Mouse (Mus musculus): ENCODE data around the gene Shisa4. TPM values are rescaled to one million over a fixed set of nuclear protein-coding genes. Genes with fewer than 3 reads are reported as not detected.
A peak's percentile ranks its signal among the peaks of the same experiment; 100 is the strongest.

Gene Shisa4
- polyA plus RNA-seq, 1 experiment from 2014 or later: 39.6 TPM

DNA sequence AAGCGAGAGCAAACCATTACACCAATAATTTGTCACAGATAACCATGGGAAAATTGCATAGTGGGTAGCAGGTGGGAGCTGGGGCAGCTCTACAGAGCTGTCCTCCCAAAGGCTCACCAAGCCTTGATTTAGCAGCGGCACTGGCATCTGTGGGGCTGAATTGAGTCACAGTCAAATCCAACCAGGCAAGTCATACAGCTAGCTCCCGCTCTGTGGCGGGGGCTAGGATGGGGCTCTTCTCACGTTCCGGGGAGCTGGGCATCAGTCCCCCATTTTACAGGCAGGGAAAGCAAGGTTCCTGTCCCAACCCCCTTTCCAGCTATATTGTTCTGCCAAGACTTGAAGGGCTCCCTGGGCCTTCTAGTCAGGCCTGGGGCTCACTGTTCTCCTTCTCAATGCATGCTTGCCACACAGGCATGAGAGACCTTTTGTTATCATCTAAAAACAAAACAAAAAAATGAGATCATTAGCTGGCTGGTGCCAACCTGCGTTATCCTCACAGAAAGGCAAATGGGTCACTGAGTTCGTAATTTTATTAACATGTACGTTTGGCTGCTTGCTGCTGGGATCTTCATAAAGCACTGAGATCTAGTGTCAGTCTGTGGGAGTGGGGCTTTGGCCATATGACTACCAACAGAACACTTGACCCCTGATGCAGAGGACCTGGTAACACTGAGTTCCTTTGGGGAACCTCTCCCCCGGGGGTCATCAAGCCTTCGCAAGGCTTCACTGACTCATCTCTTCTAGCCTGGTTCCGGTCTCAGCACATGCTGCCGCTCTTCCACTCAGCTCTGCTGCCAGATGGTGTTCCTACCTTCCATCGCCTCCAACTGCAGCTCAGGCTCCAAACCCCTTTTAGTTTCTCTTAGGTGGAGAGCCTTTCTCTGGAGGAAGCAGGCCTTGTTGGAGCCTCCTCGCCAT is 5.3 kb upstream of the Shisa4 start:
- peaks cover 36% of the 10 kb centered on the region for H3K36me3 ChIP-seq
- H3K4me3 ChIP-seq: no peak overlapping the region
- WGBS: 72% methylated on average over 15 of the region's 15 CpGs
- H3K27ac ChIP-seq: peak overlapping the region; percentile 10; the same call in 1 of the 2 replicates
- no peaks in the 10 kb centered on the region for H3K9me3 ChIP-seq
- DNase-seq (ENCODE audit: low spot score): no peak
- peaks cover 32% of the 10 kb centered on the region for H3K4me1 ChIP-seq
- H3K27me3 ChIP-seq (ENCODE audit: insufficient read depth, poor library complexity, severe bottlenecking): no peaks in the 10 kb centered on the region

DNA sequence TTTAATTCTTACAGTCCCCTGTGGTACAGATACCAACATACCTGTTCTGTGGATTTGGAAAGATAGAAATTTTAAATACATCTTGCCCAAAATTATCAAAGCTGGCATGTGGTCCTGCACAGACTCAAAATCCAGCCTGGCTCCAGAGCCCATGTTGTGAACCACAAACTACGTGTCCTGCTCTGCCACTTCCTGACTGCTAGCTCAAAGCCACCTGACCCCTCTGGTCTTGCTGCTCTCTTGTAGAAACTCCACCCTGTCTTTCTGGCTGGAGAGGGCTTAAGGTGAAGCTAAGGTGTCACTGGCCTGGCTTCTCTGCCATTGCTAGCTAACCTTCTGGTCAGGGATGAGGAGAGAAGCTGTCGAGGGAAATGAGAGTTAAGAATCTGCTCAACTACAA is 4.0 kb upstream of the Shisa4 start:
- WGBS: 43% methylated on average over 2 of the region's 2 CpGs

DNA sequence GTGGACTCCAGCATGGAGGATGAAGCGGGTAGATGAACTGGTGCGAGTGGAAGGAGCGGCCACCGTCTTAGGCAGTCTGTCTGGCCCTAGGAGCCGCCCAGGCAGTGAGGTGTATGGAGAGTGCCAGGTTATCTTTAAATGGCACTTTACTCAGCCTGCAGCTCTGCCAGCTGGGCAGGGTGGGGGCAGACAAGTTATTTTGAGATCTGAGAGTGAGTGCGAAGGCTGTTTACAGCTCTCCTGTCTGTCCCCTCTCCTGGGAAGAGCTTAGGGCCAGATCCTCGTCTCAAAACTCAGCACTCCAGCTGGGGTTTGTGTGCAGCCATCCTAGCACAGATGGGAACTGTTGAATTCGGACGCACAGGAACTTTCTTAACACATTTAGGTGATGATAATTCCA is 3.5 kb upstream of the Shisa4 start:
- 48% methylated on average over 9 of the region's 9 CpGs for WGBS
- H3K4me1 ChIP-seq: peaks cover 44% of the 10 kb centered on the region
- H3K27ac ChIP-seq: peak overlapping the region; percentile 59; the same call in 1 of the 2 replicates

More for the DNA sequence above, 4.0 kb upstream of the Shisa4 start:
- Histone ChIP-seq H3K36me3 (peaks cover 23% of the 10 kb centered on the region), H3K9me3 (no peaks in the 10 kb centered on the region), H3K4me1 (peaks cover 41% of the 10 kb centered on the region), H3K27me3 (ENCODE audit: insufficient read depth, poor library complexity, severe bottlenecking) (no peaks in the 10 kb centered on the region), H3K4me3 (no peak overlapping the region), H3K27ac (peak overlapping the region; percentile 59; the same call in 1 of the 2 replicates)
- DNase-seq (ENCODE audit: low spot score): no peak

DNA sequence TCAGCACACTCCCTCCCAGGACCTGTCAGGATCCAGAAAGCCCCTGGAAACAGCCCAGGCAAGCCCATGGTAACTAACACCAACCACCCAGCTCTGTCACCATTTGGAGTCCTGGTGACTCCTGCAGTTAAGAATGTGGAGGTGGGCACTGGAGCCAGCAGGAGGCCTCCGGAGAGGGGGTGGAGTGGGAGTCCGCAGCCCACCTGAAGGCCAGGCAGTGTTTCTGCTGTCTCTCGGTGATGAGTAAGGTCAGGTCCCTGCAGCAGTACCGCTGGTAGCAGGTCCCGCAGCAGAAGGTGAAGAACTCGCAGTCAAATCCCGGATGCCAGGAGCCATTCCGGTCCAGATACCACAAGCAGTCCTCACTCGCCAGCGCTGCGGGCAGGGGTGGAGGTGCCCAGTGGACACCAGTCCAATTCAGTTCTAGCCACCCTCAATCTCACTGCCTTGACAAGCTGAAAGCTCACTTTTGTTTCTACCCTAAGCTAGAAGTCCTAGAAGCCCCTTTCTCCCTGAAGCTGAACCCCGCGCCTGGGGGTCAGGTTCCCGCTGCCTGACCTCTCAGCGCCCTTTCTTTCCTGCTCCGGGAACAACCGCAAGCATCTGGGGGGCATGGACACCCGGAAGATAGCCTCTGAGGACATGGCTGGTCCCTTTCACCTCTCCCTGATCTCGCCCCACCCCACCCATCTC is 716 bp downstream of the Shisa4 start:
- H3K27ac ChIP-seq: peak overlapping the region; percentile 91
- no peaks in the 10 kb centered on the region for H3K9me3 ChIP-seq
- under 1% methylated on average over 19 of the region's 19 CpGs for WGBS
- H3K36me3 ChIP-seq: no peaks in the 10 kb centered on the region
- peaks cover 7% of the 10 kb centered on the region for H3K27me3 ChIP-seq (ENCODE audit: insufficient read depth, poor library complexity, severe bottlenecking)
- DNase-seq (ENCODE audit: low spot score): no peak
- H3K4me1 ChIP-seq: peaks cover 56% of the 10 kb centered on the region
- H3K4me3 ChIP-seq: peak overlapping the region; percentile 74

More for the DNA sequence above, 3.5 kb upstream of the Shisa4 start:
- H3K27me3 ChIP-seq (ENCODE audit: insufficient read depth, poor library complexity, severe bottlenecking): no peaks in the 10 kb centered on the region
- peak overlapping the region; percentile 15 for H3K4me3 ChIP-seq
- peaks cover 19% of the 10 kb centered on the region for H3K36me3 ChIP-seq
- DNase-seq (ENCODE audit: low spot score): no peak
- no peaks in the 10 kb centered on the region for H3K9me3 ChIP-seq

DNA sequence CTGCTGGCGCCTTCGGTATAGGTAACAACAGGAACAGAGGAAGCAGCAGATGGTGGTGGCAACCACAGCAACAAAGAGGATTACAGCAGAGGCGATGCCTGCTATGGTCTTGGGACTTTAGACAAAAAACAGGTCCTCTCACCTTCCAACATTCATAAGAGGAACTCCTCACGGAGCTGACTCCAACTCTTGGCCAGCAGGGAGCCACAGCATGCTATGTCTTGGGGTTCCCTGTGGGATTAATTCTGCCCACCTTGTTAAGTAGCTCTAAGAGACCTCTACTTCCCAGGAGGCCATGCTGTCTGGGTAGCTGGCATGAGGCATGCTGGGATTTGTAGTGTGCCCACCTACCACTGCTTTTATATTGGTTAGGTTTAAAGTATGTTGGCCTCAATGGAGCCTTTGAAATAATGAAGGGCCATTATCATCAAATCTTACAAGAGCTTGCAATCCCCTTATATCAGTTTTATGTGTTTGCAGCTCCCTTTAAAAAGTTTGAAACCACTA is 1.8 kb downstream of the Shisa4 start:
- no peak for DNase-seq (ENCODE audit: low spot score)
- Histone ChIP-seq H3K9me3 (no peaks in the 10 kb centered on the region), H3K4me1 (peaks cover 56% of the 10 kb centered on the region), H3K27me3 (ENCODE audit: insufficient read depth, poor library complexity, severe bottlenecking) (peaks cover 12% of the 10 kb centered on the region), H3K27ac (no peak overlapping the region), H3K36me3 (no peaks in the 10 kb centered on the region), H3K4me3 (no peak overlapping the region)
- 57% methylated on average over 4 of the region's 4 CpGs for WGBS

DNA sequence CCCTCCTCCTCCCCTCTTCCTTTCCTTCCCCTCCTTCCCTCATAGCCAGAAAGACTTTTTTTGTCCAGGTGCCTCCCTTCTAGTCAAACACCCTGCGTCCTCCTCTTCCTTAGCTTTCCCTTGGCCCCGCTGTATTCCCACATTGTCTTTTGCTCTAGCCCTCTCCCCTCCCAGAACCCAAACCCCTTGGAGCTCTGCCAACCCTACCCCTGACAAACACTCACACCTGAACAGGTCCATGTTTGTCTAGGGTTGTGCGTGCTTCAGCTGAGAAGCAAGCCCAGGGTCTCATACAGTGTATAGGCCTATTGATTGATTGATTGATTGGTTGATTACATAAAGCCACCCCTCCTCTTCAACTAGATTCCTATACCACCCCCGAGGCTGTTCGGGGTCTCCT is 5.6 kb downstream of the Shisa4 start:
- 0 out of 2 replicates have a peak, but pooled peaks cover 10% of the 10 kb centered on the region for H3K36me3 ChIP-seq
- no peaks in the 10 kb centered on the region for H3K9me3 ChIP-seq
- no peak for DNase-seq (ENCODE audit: low spot score)
- H3K27ac ChIP-seq: no peak overlapping the region
- peaks cover 54% of the 10 kb centered on the region for H3K4me1 ChIP-seq
- H3K27me3 ChIP-seq (ENCODE audit: insufficient read depth, poor library complexity, severe bottlenecking): peaks cover 12% of the 10 kb centered on the region
- H3K4me3 ChIP-seq: peak overlapping the region; percentile 62; the same call in 1 of the 2 replicates
- WGBS: 80% methylated on average over 5 of the region's 5 CpGs

- 0 out of 2 replicates have a peak overlapping the region, but pooled peaks have one; percentile 78 for H3K27ac ChIP-seq
- peak; percentile 82 for DNase-seq (ENCODE audit: low spot score)
- H3K9me3 ChIP-seq: no peaks in the 10 kb centered on the region
- peaks cover 50% of the 10 kb centered on the region for H3K4me1 ChIP-seq
- 0 out of 2 replicates have a peak, but pooled peaks cover 13% of the 10 kb centered on the region for H3K36me3 ChIP-seq
- peak overlapping the region; percentile 62 for H3K4me3 ChIP-seq
- 7% methylated on average over 14 of the region's 14 CpGs for WGBS
- H3K27me3 ChIP-seq (ENCODE audit: insufficient read depth, poor library complexity, severe bottlenecking): peaks cover 12% of the 10 kb centered on the region
Measured at GRCm38 (mm10) chr1:135368982-135369381, 6.1 kb downstream of the Shisa4 start.

DNA sequence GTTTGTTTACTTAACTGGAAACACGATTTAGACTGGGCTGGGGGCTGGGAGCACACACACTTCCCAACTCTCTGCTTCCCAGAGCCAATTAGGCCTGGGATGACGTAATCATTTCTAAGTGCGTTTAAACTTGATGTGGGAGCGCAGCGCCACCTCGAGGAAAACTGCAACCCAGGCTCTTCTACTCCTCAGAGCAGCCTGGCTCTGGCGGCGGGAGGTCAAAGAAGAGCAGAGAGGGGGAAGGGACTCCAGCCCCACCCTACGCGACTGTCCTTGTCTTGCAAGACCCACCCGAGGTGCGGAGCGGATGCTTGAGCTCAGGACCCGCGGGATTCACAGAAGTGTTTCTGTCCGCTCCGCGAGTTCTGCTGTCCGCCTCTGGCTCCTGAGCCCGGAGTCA is 6.8 kb downstream of the Shisa4 start:
- Histone ChIP-seq H3K4me1 (peaks cover 45% of the 10 kb centered on the region), H3K27ac (peak overlapping the region; percentile 78), H3K9me3 (no peaks in the 10 kb centered on the region), H3K4me3 (peak overlapping the region; percentile 62), H3K27me3 (ENCODE audit: insufficient read depth, poor library complexity, severe bottlenecking) (peaks cover 12% of the 10 kb centered on the region), H3K36me3 (0 out of 2 replicates have a peak, but pooled peaks cover 13% of the 10 kb centered on the region)
- 2% methylated on average over 20 of the region's 20 CpGs for WGBS
- peak; percentile 90 for DNase-seq (ENCODE audit: low spot score)

GRCm38 (mm10) chr1:135367595-135367994 is 7.4 kb downstream of the Shisa4 start:
- Histone ChIP-seq H3K27me3 (ENCODE audit: insufficient read depth, poor library complexity, severe bottlenecking) (peaks cover 12% of the 10 kb centered on the region), H3K4me3 (no peak overlapping the region), H3K36me3 (0 out of 2 replicates have a peak, but pooled peaks cover 13% of the 10 kb centered on the region), H3K4me1 (peaks cover 40% of the 10 kb centered on the region), H3K27ac (no peak overlapping the region), H3K9me3 (no peaks in the 10 kb centered on the region)
- no peak for DNase-seq (ENCODE audit: low spot score)
- 55% methylated on average over 8 of the region's 8 CpGs for WGBS

- WGBS: 65% methylated on average over 7 of the region's 7 CpGs
- Histone ChIP-seq H3K27me3 (ENCODE audit: insufficient read depth, poor library complexity, severe bottlenecking) (peaks cover 12% of the 10 kb centered on the region), H3K9me3 (no peaks in the 10 kb centered on the region), H3K27ac (no peak overlapping the region), H3K4me1 (peaks cover 34% of the 10 kb centered on the region), H3K36me3 (0 out of 2 replicates have a peak, but pooled peaks cover 13% of the 10 kb centered on the region), H3K4me3 (no peak overlapping the region)
- no peak for DNase-seq (ENCODE audit: low spot score)
Measured at GRCm38 (mm10) chr1:135367005-135367404, 8.0 kb downstream of the Shisa4 start.

GRCm38 (mm10) chr1:135366380-135366779 is 8.7 kb downstream of the Shisa4 start:
- DNase-seq (ENCODE audit: low spot score): no peak
- H3K4me1 ChIP-seq: peaks cover 31% of the 10 kb centered on the region
- H3K36me3 ChIP-seq: peaks cover 19% of the 10 kb centered on the region; the same call in 1 of the 2 replicates
- no peaks in the 10 kb centered on the region for H3K9me3 ChIP-seq
- no peak overlapping the region; the same call in 1 of the 2 replicates for H3K27ac ChIP-seq
- peaks cover 12% of the 10 kb centered on the region for H3K27me3 ChIP-seq (ENCODE audit: insufficient read depth, poor library complexity, severe bottlenecking)
- H3K4me3 ChIP-seq: no peak overlapping the region

- Histone ChIP-seq H3K9me3 (no peaks in the 10 kb centered on the region), H3K4me3 (no peak overlapping the region), H3K27ac (no peak overlapping the region), H3K36me3 (peaks cover 22% of the 10 kb centered on the region), H3K4me1 (peaks cover 26% of the 10 kb centered on the region), H3K27me3 (ENCODE audit: insufficient read depth, poor library complexity, severe bottlenecking) (no peaks in the 10 kb centered on the region)
- no peak for DNase-seq (ENCODE audit: low spot score)
- 71% methylated on average over 8 of the region's 8 CpGs for whole genome bisulfite sequencing
Measured at GRCm38 (mm10) chr1:135363446-135363845, 11.6 kb downstream of the Shisa4 start.
